Mouse (Mus musculus): ENCODE results near the gene Fam163a.

- TF ChIP-seq GATA1 (IDR thresholded peaks at IDR 0.05; ENCODE audit: low read length) (no peak), TAL1 (IDR thresholded peaks at IDR 0.05; ENCODE audit: low read length) (no peak)
Observed at GRCm38 (mm10) chr1:156084603-156085002, 120.2 kb downstream of the Fam163a start.

All from erythroblast, embryonic 14.5 days (primary cell).